Mouse (Mus musculus): ENCODE results near the gene Hspb2. TPM values are rescaled to one million over a fixed set of nuclear protein-coding genes. Genes with fewer than 3 reads are reported as not detected.

Gene Hspb2
- total and polyA plus RNA-seq, 3 experiments: 131 to 201 (median 139) TPM

GRCm38 (mm10) chr9:50725921-50726590 lies 26.1 kb downstream of the Hspb2 start:
- Histone ChIP-seq H3K36me3 (ENCODE audit: control insufficient read depth, insufficient read depth, low read length) (0 out of 2 replicates have a peak, but pooled peaks cover 2% of the 10 kb centered on the region), H3K27me3 (ENCODE audit: control insufficient read depth, insufficient read depth, low read length) (no peaks in the 10 kb centered on the region), H3K27ac (peak overlapping the region; percentile 41), H3K79me2 (replicated peaks; ENCODE audit: control insufficient read depth, insufficient read depth, low read length) (no peaks in the 10 kb centered on the region), H3K4me3 (no peak overlapping the region), H3K4me1 (ENCODE audit: control insufficient read depth, insufficient read depth, low read length) (peaks cover 6% of the 10 kb centered on the region), H3K9ac (ENCODE audit: low read depth, low read length) (no peak overlapping the region)
- TF ChIP-seq EP300 (IDR thresholded peaks at IDR 0.05; ENCODE audit: insufficient read depth, low read depth, low read length) (no peak), CTCF (IDR thresholded peaks at IDR 0.05) (no peak), POLR2A (IDR thresholded peaks at IDR 0.05; ENCODE audit: insufficient read depth, low read depth, low read length) (no peak)
- no peak for DNase-seq
- WGBS: 38% methylated on average over 8 of the region's 8 CpGs
- intact Hi-C loops (cut with DNase I): no loop called here

GRCm38 (mm10) chr9:50724661-50725330 lies 27.4 kb downstream of the Hspb2 start:
- TF ChIP-seq CTCF (IDR thresholded peaks at IDR 0.05) (no peak), EP300 (IDR thresholded peaks at IDR 0.05; ENCODE audit: insufficient read depth, low read depth, low read length) (no peak), POLR2A (IDR thresholded peaks at IDR 0.05; ENCODE audit: insufficient read depth, low read depth, low read length) (no peak)
- Histone ChIP-seq H3K9ac (ENCODE audit: low read depth, low read length) (no peak overlapping the region), H3K27me3 (ENCODE audit: control insufficient read depth, insufficient read depth, low read length) (no peaks in the 10 kb centered on the region), H3K27ac (peak overlapping the region; percentile 26), H3K36me3 (ENCODE audit: control insufficient read depth, insufficient read depth, low read length) (0 out of 2 replicates have a peak, but pooled peaks cover 2% of the 10 kb centered on the region), H3K79me2 (replicated peaks; ENCODE audit: control insufficient read depth, insufficient read depth, low read length) (no peaks in the 10 kb centered on the region), H3K4me3 (no peak overlapping the region), H3K4me1 (ENCODE audit: control insufficient read depth, insufficient read depth, low read length) (peaks cover 6% of the 10 kb centered on the region)
- 39% methylated on average over 3 of the region's 3 CpGs for WGBS
- intact Hi-C loops (cut with DNase I): loop anchor here (5.0 kb wide), 1 partner anchor 1103 kb away; no protein-coding TSS in a partner anchor
- DNase-seq: no peak

- Histone ChIP-seq H3K27ac (peak overlapping the region; percentile 72; the same call in 1 of the 2 replicates), H3K36me3 (ENCODE audit: control insufficient read depth, insufficient read depth, low read length) (0 out of 2 replicates have a peak, but pooled peaks cover 2% of the 10 kb centered on the region), H3K9ac (ENCODE audit: low read depth, low read length) (no peak overlapping the region), H3K79me2 (replicated peaks; ENCODE audit: control insufficient read depth, insufficient read depth, low read length) (no peaks in the 10 kb centered on the region), H3K4me1 (ENCODE audit: control insufficient read depth, insufficient read depth, low read length) (peaks cover 6% of the 10 kb centered on the region), H3K4me3 (no peak overlapping the region), H3K27me3 (ENCODE audit: control insufficient read depth, insufficient read depth, low read length) (no peaks in the 10 kb centered on the region)
- WGBS: 64% methylated on average over 2 of the region's 2 CpGs
- intact Hi-C loops (cut with DNase I): loop anchor here (5.0 kb wide), 1 partner anchor 1103 kb away; no protein-coding TSS in a partner anchor
- no peak for DNase-seq
- TF ChIP-seq EP300 (IDR thresholded peaks at IDR 0.05; ENCODE audit: insufficient read depth, low read depth, low read length) (no peak), CTCF (IDR thresholded peaks at IDR 0.05) (no peak), POLR2A (IDR thresholded peaks at IDR 0.05; ENCODE audit: insufficient read depth, low read depth, low read length) (no peak)
Observed at GRCm38 (mm10) chr9:50724147-50724546, 28.0 kb downstream of the Hspb2 start.

GRCm38 (mm10) chr9:50723406-50723805 lies 28.7 kb downstream of the Hspb2 start:
- Histone ChIP-seq H3K4me1 (ENCODE audit: control insufficient read depth, insufficient read depth, low read length) (peaks cover 6% of the 10 kb centered on the region), H3K79me2 (replicated peaks; ENCODE audit: control insufficient read depth, insufficient read depth, low read length) (no peaks in the 10 kb centered on the region), H3K36me3 (ENCODE audit: control insufficient read depth, insufficient read depth, low read length) (0 out of 2 replicates have a peak, but pooled peaks cover 2% of the 10 kb centered on the region), H3K27ac (peak overlapping the region; percentile 72), H3K4me3 (peak overlapping the region; percentile 30), H3K27me3 (ENCODE audit: control insufficient read depth, insufficient read depth, low read length) (no peaks in the 10 kb centered on the region), H3K9ac (ENCODE audit: low read depth, low read length) (peak overlapping the region; percentile 18)
- TF ChIP-seq POLR2A (IDR thresholded peaks at IDR 0.05; ENCODE audit: insufficient read depth, low read depth, low read length): peak; percentile 28; the same call in 1 of the 2 replicates
- no peak for TF ChIP-seq CTCF (IDR thresholded peaks at IDR 0.05)
- TF ChIP-seq EP300 (IDR thresholded peaks at IDR 0.05; ENCODE audit: insufficient read depth, low read depth, low read length): no peak
- peak; percentile 63 to 77 for DNase-seq
- 13% methylated on average over 7 of the region's 7 CpGs for WGBS
- intact Hi-C loops (cut with DNase I): loop anchor here (5.0 kb wide), 1 partner anchor 1104 kb away; no protein-coding TSS in a partner anchor

GRCm38 (mm10) chr9:50722451-50722911 lies 29.7 kb downstream of the Hspb2 start:
- Histone ChIP-seq H3K4me1 (ENCODE audit: control insufficient read depth, insufficient read depth, low read length) (peaks cover 2% of the 10 kb centered on the region), H3K36me3 (ENCODE audit: control insufficient read depth, insufficient read depth, low read length) (0 out of 2 replicates have a peak, but pooled peaks cover 2% of the 10 kb centered on the region), H3K4me3 (no peak overlapping the region), H3K79me2 (replicated peaks; ENCODE audit: control insufficient read depth, insufficient read depth, low read length) (no peaks in the 10 kb centered on the region), H3K9ac (ENCODE audit: low read depth, low read length) (no peak overlapping the region), H3K27me3 (ENCODE audit: control insufficient read depth, insufficient read depth, low read length) (no peaks in the 10 kb centered on the region), H3K27ac (peak overlapping the region; percentile 72)
- no peak for TF ChIP-seq CTCF (IDR thresholded peaks at IDR 0.05)
- TF ChIP-seq POLR2A (IDR thresholded peaks at IDR 0.05; ENCODE audit: insufficient read depth, low read depth, low read length): no peak
- peak; percentile 53; the same call in 1 of the 2 replicates for TF ChIP-seq EP300 (IDR thresholded peaks at IDR 0.05; ENCODE audit: insufficient read depth, low read depth, low read length)
- DNase-seq: no peak
- 33% methylated on average over 8 of the region's 8 CpGs for WGBS
- intact Hi-C loops (cut with DNase I): loop anchor here (5.0 kb wide), 1 partner anchor 1105 kb away; no protein-coding TSS in a partner anchor
